Mouse (Mus musculus) limb, embryonic 15.5 days (tissue): ENCODE results near the gene Olfr94. TPM values are rescaled to one million over a fixed set of nuclear protein-coding genes. Genes with fewer than 3 reads are reported as not detected.

Source experiments
- ATAC-seq: fragments of 200-750 bp; cut with Nextera tagmentation; 2 replicates; pipeline ENCODE4 v1.8.0; 2017; ENCODE audit warnings: low read depth, moderate TSS enrichment; ENCODE audit not compliant: insufficient number of reproducible peaks, low FRiP score, low TSS enrichment
- H3K27ac ChIP-seq: fragments of 300-500 bp; sonication (generic); 2 replicates; pipeline ENCODE4 v1.5.1; 2015; ENCODE audit warnings: moderate library complexity, mild to moderate bottlenecking, inconsistent platforms
- H3K27me3 ChIP-seq: fragments of 300-500 bp; sonication (generic); 2 replicates; pipeline ENCODE4 v1.6.1; 2015; ENCODE audit warnings: inconsistent platforms
- H3K36me3 ChIP-seq: fragments of 300-500 bp; sonication (generic); 2 replicates; pipeline ENCODE4 v1.6.1; 2015; ENCODE audit warnings: inconsistent platforms
- H3K4me1 ChIP-seq: fragments of 300-500 bp; sonication (generic); 2 replicates; pipeline ENCODE4 v1.6.1; 2015; ENCODE audit warnings: inconsistent platforms
- H3K4me2 ChIP-seq: fragments of 300-500 bp; sonication (generic); 2 replicates; pipeline ENCODE4 v1.6.1; 2015; ENCODE audit warnings: mild to moderate bottlenecking, inconsistent platforms
- H3K4me3 ChIP-seq: fragments of 300-500 bp; sonication (generic); 2 replicates; pipeline ENCODE4 v1.5.1; 2015; ENCODE audit warnings: mild to moderate bottlenecking, inconsistent platforms
- H3K9ac ChIP-seq: fragments of 300-500 bp; sonication (generic); 2 replicates; pipeline ENCODE4 v1.6.1; 2015; ENCODE audit warnings: inconsistent platforms
- H3K9me3 ChIP-seq: fragments of 300-500 bp; sonication (generic); 2 replicates; pipeline ENCODE4 v1.6.1; 2016; ENCODE audit warnings: inconsistent platforms
- WGBS: fragments of 180-500 bp; shearing (Covaris S2); methylation state at CpG from one replicate; pipeline ENCODE4 v1.1.7; 2015; 5-methylcytosine and 5-hydroxymethylcytosine counted together
- polyA plus RNA-seq: library from polyadenylated mRNA; unstranded; fragments of >200 nt; fragmentation: Nextera tagmentation; extraction: Ambion mirVana; gene quantifications from 2 replicates; pipeline ENCODE4 v1.2.1, GENCODE M21; 2015

Olfr94 gene
- polyA plus RNA-seq, 1 experiment from 2014 or later: 0.12 TPM

GRCm38 (mm10) chr17:37203206-37203916 is 2.6 kb upstream of the Olfr94 start:
- H3K4me2 ChIP-seq: no peak overlapping the region
- no peak overlapping the region for H3K4me3 ChIP-seq
- no peaks in the 10 kb centered on the region for H3K36me3 ChIP-seq
- H3K4me1 ChIP-seq: no peaks in the 10 kb centered on the region
- peaks cover 12% of the 10 kb centered on the region for H3K27me3 ChIP-seq
- ATAC-seq: no peak
- WGBS: 0% methylated on average over 4 of the region's 4 CpGs
- no peak overlapping the region for H3K27ac ChIP-seq
- H3K9me3 ChIP-seq: no peaks in the 10 kb centered on the region
- H3K9ac ChIP-seq: no peak overlapping the region

DNA sequence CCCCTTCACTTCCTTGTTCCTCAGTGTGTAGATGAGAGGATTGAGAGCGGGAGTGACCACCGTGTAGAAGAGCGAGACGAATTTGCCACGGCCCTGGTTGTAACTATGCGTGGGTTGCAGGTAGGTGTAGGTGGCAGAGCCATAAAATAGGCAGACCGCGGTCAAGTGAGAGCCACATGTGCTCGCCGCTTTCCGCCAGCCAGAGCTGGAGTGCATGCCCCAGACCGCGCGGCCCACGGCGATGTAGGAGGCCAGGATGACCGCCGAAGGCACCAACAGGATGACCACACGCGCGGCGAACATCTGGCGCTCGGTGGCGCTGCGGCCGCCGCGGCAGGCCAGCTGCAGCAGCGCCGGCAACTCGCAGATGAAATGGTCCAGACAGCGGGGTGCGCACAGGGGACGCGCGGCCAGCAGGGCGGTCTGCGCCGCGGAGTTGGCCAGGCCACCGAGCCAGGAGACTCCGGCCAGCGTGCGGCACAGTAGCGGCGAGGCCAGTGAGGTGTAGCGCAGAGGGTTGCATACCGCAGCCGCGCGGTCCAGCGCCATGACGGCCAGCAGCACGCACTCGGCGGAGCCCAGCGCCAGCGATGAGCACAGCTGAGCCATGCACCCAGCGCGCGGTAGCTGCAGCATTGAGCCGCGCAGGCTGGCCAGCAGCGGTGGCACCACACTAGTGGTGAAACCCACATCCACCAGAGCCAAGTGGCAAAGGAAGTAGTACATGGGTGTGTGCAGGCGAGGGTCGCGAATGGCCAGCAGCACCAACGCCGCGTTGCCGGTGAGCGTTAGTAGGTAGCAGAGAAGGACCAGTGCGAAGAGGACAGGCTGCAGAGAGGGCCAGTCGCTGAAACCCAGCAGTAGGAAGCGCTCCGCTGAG is 3.7 kb downstream of the Olfr94 start:
- Histone ChIP-seq H3K4me2 (peak overlapping the region; percentile 96), H3K36me3 (no peaks in the 10 kb centered on the region), H3K4me1 (peaks cover 10% of the 10 kb centered on the region; the same call in 1 of the 2 replicates), H3K27ac (no peak overlapping the region), H3K27me3 (peaks cover 47% of the 10 kb centered on the region), H3K9me3 (no peaks in the 10 kb centered on the region), H3K4me3 (peak overlapping the region; percentile 52), H3K9ac (no peak overlapping the region)
- ATAC-seq: peak; percentile 58; the same call in 1 of the 2 replicates
- under 1% methylated on average over 77 of the region's 77 CpGs for WGBS

DNA sequence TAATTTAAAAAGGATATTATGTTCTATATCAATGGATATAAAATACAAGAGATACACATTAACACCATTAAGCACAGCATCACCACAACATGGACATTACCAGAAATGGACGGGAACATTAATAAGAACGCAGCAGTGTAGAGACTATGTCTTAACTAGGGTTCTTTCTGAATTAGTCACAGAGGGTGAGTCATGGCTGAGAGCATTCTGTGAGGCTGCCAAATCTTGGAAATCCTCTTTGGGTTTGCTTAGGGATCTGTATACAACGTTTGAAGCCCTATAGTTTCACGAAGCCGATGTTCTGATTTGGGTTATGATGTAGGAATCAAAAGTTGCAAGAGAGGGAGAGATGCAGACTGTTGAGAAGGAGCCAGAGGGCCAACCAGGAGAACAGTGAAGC is 6.0 kb downstream of the Olfr94 start:
- H3K4me1 ChIP-seq: peaks cover 10% of the 10 kb centered on the region; the same call in 1 of the 2 replicates
- peaks cover 39% of the 10 kb centered on the region for H3K27me3 ChIP-seq
- no peak overlapping the region for H3K4me3 ChIP-seq
- H3K4me2 ChIP-seq: no peak overlapping the region
- no peaks in the 10 kb centered on the region for H3K36me3 ChIP-seq
- no peak overlapping the region for H3K27ac ChIP-seq
- ATAC-seq: no peak
- 77% methylated on average over 5 of the region's 5 CpGs for WGBS
- H3K9me3 ChIP-seq: no peaks in the 10 kb centered on the region
- no peak overlapping the region for H3K9ac ChIP-seq

DNA sequence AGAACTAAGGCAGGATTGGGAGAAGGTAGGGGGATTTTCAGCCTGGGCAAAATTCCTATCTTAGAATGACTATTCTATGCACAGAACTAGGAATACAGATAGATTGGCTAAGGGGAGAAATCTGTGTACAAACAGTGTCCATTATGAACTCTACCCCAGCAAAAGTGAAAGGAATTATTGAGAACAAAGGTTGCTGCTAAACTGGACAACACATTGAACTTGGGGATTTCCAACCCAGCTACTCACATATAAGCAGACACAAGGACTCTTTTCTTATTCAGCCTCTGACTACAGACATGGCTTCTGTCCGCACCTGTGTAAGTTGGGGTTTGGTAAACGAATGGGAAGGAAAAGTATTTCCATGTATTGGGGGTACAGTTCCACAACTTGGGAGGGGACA is 7.1 kb downstream of the Olfr94 start, which contains the start of gene Ubd:
Ubd (plus strand) TSS at position 237 of the 400 bp plus-strand sequence.
- ATAC-seq: no peak
- no peak within 1 kb of the TSS for H3K4me3 ChIP-seq
- peaks cover 10% of the 10 kb centered on the region; the same call in 1 of the 2 replicates for H3K4me1 ChIP-seq
- peaks cover 38% of the 10 kb centered on the region for H3K27me3 ChIP-seq
- no peak within 1 kb of the TSS for H3K4me2 ChIP-seq
- H3K9ac ChIP-seq: no peak within 1 kb of the TSS
- H3K9me3 ChIP-seq: no peaks in the 10 kb centered on the region
- no peaks in the 10 kb centered on the region for H3K36me3 ChIP-seq
- no peak within 1 kb of the TSS for H3K27ac ChIP-seq
- 92% methylated on average over 2 of the region's 2 CpGs for WGBS

DNA sequence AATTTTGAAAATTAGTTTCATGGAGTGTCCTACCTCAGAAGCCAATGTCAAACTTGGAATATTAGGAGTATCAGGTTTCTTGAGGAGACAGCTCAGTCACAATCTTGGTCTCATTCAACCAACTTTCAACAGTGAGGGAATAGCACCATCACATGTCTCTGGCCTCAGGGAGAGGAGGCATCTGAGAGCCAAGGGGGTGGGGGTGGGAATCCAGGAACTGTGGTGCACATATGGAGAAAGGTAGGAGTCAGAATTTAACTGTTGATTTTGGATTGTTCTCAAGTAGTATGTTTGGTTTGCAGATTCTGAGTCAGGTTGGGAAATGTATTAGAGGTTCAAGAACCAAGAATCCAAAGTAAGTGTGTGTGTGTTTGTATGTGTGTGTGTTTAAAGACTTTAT is 7.8 kb downstream of the Olfr94 start:
- Histone ChIP-seq H3K4me3 (no peak overlapping the region), H3K4me1 (peaks cover 10% of the 10 kb centered on the region; the same call in 1 of the 2 replicates), H3K27me3 (peaks cover 32% of the 10 kb centered on the region), H3K9me3 (no peaks in the 10 kb centered on the region), H3K36me3 (no peaks in the 10 kb centered on the region), H3K27ac (no peak overlapping the region), H3K9ac (no peak overlapping the region), H3K4me2 (no peak overlapping the region)
- no peak for ATAC-seq

DNA sequence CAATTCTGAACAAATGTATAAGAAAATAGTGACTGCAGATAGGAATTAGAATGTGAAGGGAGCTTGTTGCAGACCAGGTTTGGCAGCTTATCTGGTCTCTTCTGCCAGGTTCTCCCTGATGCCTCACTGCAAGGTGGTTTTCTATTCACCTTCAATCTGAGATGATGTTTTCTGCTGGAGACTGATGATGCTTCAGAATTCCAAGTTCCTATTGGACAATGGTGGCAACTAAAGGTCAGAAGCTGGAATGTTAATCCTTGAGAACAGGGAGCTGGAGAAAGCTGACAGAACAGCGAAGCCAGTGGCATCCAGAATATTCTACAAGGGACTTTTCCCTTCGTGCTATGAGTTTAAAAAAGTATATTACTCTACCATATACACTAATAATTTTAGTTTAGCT is 10.1 kb downstream of the Olfr94 start:
- 55% methylated on average over 2 of the region's 2 CpGs for WGBS
- Histone ChIP-seq H3K27ac (no peak overlapping the region), H3K4me2 (no peak overlapping the region), H3K9ac (no peak overlapping the region), H3K4me1 (no peaks in the 10 kb centered on the region), H3K9me3 (no peaks in the 10 kb centered on the region), H3K4me3 (no peak overlapping the region), H3K36me3 (no peaks in the 10 kb centered on the region), H3K27me3 (peaks cover 10% of the 10 kb centered on the region)
- ATAC-seq: no peak

DNA sequence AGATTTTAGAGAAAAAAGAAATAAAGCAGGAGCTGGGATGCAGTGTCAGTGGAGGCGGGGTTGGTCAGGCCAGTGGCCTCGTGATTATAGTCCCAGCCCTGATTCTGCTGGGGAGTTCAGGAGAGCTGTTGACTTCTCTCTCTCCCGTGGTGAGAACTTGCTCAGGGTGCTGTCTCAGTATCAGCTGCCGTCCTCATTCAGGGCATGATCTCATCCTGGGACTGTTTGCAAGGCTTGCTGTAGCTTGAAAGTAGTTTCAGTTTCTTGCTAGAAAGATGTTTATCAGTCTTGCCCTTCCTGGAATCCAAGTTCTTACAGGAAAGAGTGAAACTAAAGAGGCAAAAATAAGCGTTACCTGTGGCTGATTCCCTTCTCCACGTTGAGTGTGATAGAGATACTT is 15.3 kb downstream of the Olfr94 start:
- Histone ChIP-seq H3K9ac (no peak overlapping the region), H3K27me3 (no peaks in the 10 kb centered on the region), H3K4me2 (no peak overlapping the region), H3K27ac (no peak overlapping the region), H3K4me1 (no peaks in the 10 kb centered on the region), H3K9me3 (no peaks in the 10 kb centered on the region), H3K36me3 (no peaks in the 10 kb centered on the region), H3K4me3 (no peak overlapping the region)
- 43% methylated on average over 6 of the region's 6 CpGs for WGBS
- no peak for ATAC-seq

DNA sequence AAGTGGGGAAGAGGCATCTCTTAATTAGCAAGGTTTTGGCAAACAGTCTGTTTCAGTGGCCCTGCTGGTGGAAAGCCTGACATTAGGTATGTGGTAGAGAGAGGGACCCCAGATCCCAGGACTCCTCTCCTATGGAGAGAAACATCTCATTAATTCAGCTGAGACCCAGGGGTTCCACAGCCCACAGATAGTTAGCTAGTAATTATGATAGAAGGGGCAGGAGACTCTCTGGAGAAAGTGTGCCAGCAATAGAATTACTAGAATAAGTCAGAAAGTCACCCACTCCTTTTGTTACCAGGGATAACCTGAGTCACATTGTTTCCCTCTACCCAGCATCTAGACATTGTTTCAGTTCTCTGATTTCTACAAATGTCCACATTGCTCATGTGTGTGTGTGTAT is 39.4 kb downstream of the Olfr94 start, which contains the start of gene Olfr93:
Olfr93 (minus strand) TSS at position 101 of the 400 bp plus-strand sequence.
- Histone ChIP-seq H3K27ac (no peak within 1 kb of the TSS), H3K9ac (no peak within 1 kb of the TSS), H3K27me3 (no peaks in the 10 kb centered on the region), H3K4me1 (no peaks in the 10 kb centered on the region), H3K4me3 (no peak within 1 kb of the TSS), H3K9me3 (no peaks in the 10 kb centered on the region), H3K36me3 (no peaks in the 10 kb centered on the region), H3K4me2 (no peak within 1 kb of the TSS)
- ATAC-seq: no peak

Other genes with a start within 250 kb of the Olfr94 start
- gene Ppp1r11, start 249.3 kb downstream of the Olfr94 start, polyA plus RNA-seq: 106 and 112 TPM in 2 replicates
- 83.5 and 97.9 TPM in 2 replicates for gene Znrd1, start 242.4 kb downstream of the Olfr94 start, polyA plus RNA-seq
- gene Znrd1as, start 242.4 kb downstream of the Olfr94 start, polyA plus RNA-seq: 5.5 and 5.9 TPM in 2 replicates
- gene 2410137M14Rik, start 219.8 kb downstream of the Olfr94 start, polyA plus RNA-seq: 0.18 and 0.21 TPM in 2 replicates
- gene H2-M5, start 211.5 kb downstream of the Olfr94 start, polyA plus RNA-seq: 0.87 and 0.88 TPM in 2 replicates
- gene Zfp57, start 199.8 kb downstream of the Olfr94 start, polyA plus RNA-seq: 64.4 and 72.9 TPM in 2 replicates
- gene Mog, start 177.6 kb downstream of the Olfr94 start, polyA plus RNA-seq: 0.14 TPM in 1 of 2 replicates, not detected in the other
- 8.1 and 8.7 TPM in 2 replicates for gene Gabbr1, start 155.0 kb downstream of the Olfr94 start, polyA plus RNA-seq
- gene Olfr90, start 112.5 kb downstream of the Olfr94 start, polyA plus RNA-seq: not detected in 2 replicates
- gene Olfr91, start 102.7 kb downstream of the Olfr94 start, polyA plus RNA-seq: not detected in 2 replicates
- not detected in 2 replicates for gene Olfr92, start 80.9 kb downstream of the Olfr94 start, polyA plus RNA-seq
- gene Olfr93, start 39.5 kb downstream of the Olfr94 start, polyA plus RNA-seq: not detected in 2 replicates
- gene Ubd, start 7.1 kb downstream of the Olfr94 start, polyA plus RNA-seq: not detected in 2 replicates
- not detected in 2 replicates for gene Olfr95, start 12.1 kb upstream of the Olfr94 start, polyA plus RNA-seq
- gene Olfr96, start 19.2 kb upstream of the Olfr94 start, polyA plus RNA-seq: not detected in 2 replicates
- gene Olfr97, start 36.3 kb upstream of the Olfr94 start, polyA plus RNA-seq: not detected in 2 replicates
- not detected in 2 replicates for gene Olfr98, start 62.8 kb upstream of the Olfr94 start, polyA plus RNA-seq
- gene H2-M3, start 69.2 kb upstream of the Olfr94 start, polyA plus RNA-seq: 1.9 and 3.3 TPM in 2 replicates
- not detected in 2 replicates for gene Olfr99, start 82.5 kb upstream of the Olfr94 start, polyA plus RNA-seq
- not detected in 2 replicates for gene Olfr101, start 103.3 kb upstream of the Olfr94 start, polyA plus RNA-seq
- not detected in 2 replicates for gene Olfr102, start 116.1 kb upstream of the Olfr94 start, polyA plus RNA-seq
- gene Olfr103, start 138.7 kb upstream of the Olfr94 start, polyA plus RNA-seq: not detected in 2 replicates
- not detected in 2 replicates for gene Olfr104-ps, start 158.6 kb upstream of the Olfr94 start, polyA plus RNA-seq
- not detected in 2 replicates for gene Olfr105-ps, start 178.0 kb upstream of the Olfr94 start, polyA plus RNA-seq
- not detected in 2 replicates for gene Olfr106-ps, start 189.4 kb upstream of the Olfr94 start, polyA plus RNA-seq
- not detected in 2 replicates for gene Olfr107, start 198.2 kb upstream of the Olfr94 start, polyA plus RNA-seq
- gene Olfr108, start 244.5 kb upstream of the Olfr94 start, polyA plus RNA-seq: not detected in 2 replicates